Mouse (Mus musculus) kidney, embryonic 16.5 days (tissue): Measurements from ENCODE around the gene Ndufb6. TPM values are rescaled to one million over a fixed set of nuclear protein-coding genes. Genes with fewer than 3 reads are reported as not detected.

Experiments
- ATAC-seq: fragments of 200-750 bp; cut with Nextera tagmentation; 2 replicates; pipeline ENCODE4 v1.8.0; 2017; ENCODE audit warnings: moderate TSS enrichment; ENCODE audit not compliant: low FRiP score, low TSS enrichment
- H3K27ac ChIP-seq: fragments of 300-500 bp; sonication (generic); 2 replicates; pipeline ENCODE4 v1.5.1; 2014; ENCODE audit warnings: low read length
- H3K27me3 ChIP-seq: fragments of 300-500 bp; sonication (generic); 2 replicates; pipeline ENCODE4 v1.6.1; 2014; ENCODE audit warnings: low read length, control low read depth, mixed read lengths; ENCODE audit not compliant: insufficient read depth
- H3K36me3 ChIP-seq: fragments of 300-500 bp; sonication (generic); 2 replicates; pipeline ENCODE4 v1.6.1; 2014; ENCODE audit warnings: low read length, control low read depth, mixed read lengths; ENCODE audit not compliant: insufficient read depth
- H3K4me1 ChIP-seq: fragments of 300-500 bp; sonication (generic); 2 replicates; pipeline ENCODE4 v1.6.1; 2014; ENCODE audit warnings: low read length, control low read depth, mixed read lengths; ENCODE audit not compliant: insufficient read depth
- H3K4me2 ChIP-seq: fragments of 300-500 bp; sonication (generic); replicated peaks from 2 replicates; pipeline ENCODE4 v1.6.1; 2014; ENCODE audit warnings: low read depth, low read length
- H3K4me3 ChIP-seq: fragments of 300-500 bp; sonication (generic); 2 replicates; pipeline ENCODE4 v1.5.1; 2014; ENCODE audit warnings: mild to moderate bottlenecking, low read length
- H3K9ac ChIP-seq: fragments of 300-500 bp; sonication (generic); replicated peaks from 2 replicates; pipeline ENCODE4 v1.6.1; 2014; ENCODE audit warnings: low read length
- H3K9me3 ChIP-seq: fragments of 300-500 bp; sonication (generic); 2 replicates; pipeline ENCODE4 v1.6.1; 2016; ENCODE audit warnings: low read length, control low read depth
- WGBS: fragments of 180-500 bp; shearing (Covaris S2); extraction: QIAGEN DNeasy Blood & Tissue Kit; methylation state at CpG from one replicate; pipeline ENCODE4 v1.1.7; 2014; 5-methylcytosine and 5-hydroxymethylcytosine counted together
- polyA plus RNA-seq: library from polyadenylated mRNA; unstranded; fragments of >200 nt; fragmentation: Nextera tagmentation; extraction: Ambion mirVana; gene quantifications from 2 replicates; pipeline ENCODE4 v1.2.1, GENCODE M21; 2015

The Ndufb6 gene
- polyA plus RNA-seq = 353 and 371 TPM in 2 replicates

- Histone ChIP-seq H3K4me1 (peaks cover 12% of the 10 kb centered on the region), H3K27me3 (no peaks in the 10 kb centered on the region), H3K4me2 (peak within 1 kb of the TSS; percentile 86), H3K36me3 (peaks cover 10% of the 10 kb centered on the region; the same call in 1 of the 2 replicates), H3K4me3 (peak within 1 kb of the TSS; percentile 83), H3K9me3 (no peaks in the 10 kb centered on the region), H3K27ac (peak within 1 kb of the TSS; percentile 88), H3K9ac (peak within 1 kb of the TSS; percentile 86)
- under 1% methylated on average over 36 of the region's 36 CpGs for WGBS
- peak; percentile 98 for ATAC-seq
Observed at GRCm38 (mm10) chr4:40279276-40279900, at the start of gene Ndufb6. Gene Ndufb6, minus strand, starts transcription at chr4:40279421.

- no peak overlapping the region for H3K27ac ChIP-seq
- H3K4me3 ChIP-seq = no peak overlapping the region
- ATAC-seq = no peak
- no peaks in the 10 kb centered on the region for H3K4me1 ChIP-seq
- H3K4me2 ChIP-seq = no peak overlapping the region
- no peaks in the 10 kb centered on the region for H3K36me3 ChIP-seq
- 78% methylated on average over 3 of the region's 3 CpGs for WGBS
- no peaks in the 10 kb centered on the region for H3K9me3 ChIP-seq
- H3K9ac ChIP-seq = no peak overlapping the region
- H3K27me3 ChIP-seq = no peaks in the 10 kb centered on the region
Observed at GRCm38 (mm10) chr4:40327161-40327560, 47.9 kb upstream of the Ndufb6 start.

DNA sequence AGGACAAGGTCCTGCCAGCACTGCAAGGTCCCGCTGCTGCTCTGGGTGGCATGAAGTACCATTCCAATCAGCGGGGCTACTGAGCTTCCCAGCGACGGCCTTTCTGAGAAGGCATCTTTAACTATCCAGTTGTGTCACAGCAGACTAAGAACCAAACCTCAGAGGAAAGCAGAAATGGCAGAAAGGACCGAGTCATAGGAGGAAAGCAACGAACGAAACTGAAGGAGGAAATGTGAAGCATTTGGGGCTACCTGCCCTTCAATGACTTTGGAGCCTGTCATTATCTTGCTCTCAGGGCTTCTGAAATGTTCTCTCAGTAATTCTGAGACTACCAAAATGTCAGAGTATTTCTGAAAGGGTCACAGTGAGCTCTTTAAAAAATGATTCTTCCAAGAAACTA, 45.4 kb upstream of the Ndufb6 start:
- H3K4me2 ChIP-seq = no peak overlapping the region
- H3K9ac ChIP-seq = no peak overlapping the region
- no peaks in the 10 kb centered on the region for H3K36me3 ChIP-seq
- no peaks in the 10 kb centered on the region for H3K4me1 ChIP-seq
- H3K27ac ChIP-seq = no peak overlapping the region
- WGBS = 88% methylated on average over 7 of the region's 7 CpGs
- ATAC-seq = no peak
- no peaks in the 10 kb centered on the region for H3K9me3 ChIP-seq
- H3K27me3 ChIP-seq = no peaks in the 10 kb centered on the region
- no peak overlapping the region for H3K4me3 ChIP-seq

- H3K27ac ChIP-seq = no peak overlapping the region
- 84% methylated on average over 3 of the region's 3 CpGs for WGBS
- H3K4me1 ChIP-seq = no peaks in the 10 kb centered on the region
- no peaks in the 10 kb centered on the region for H3K36me3 ChIP-seq
- H3K4me2 ChIP-seq = no peak overlapping the region
- no peak overlapping the region for H3K9ac ChIP-seq
- no peak for ATAC-seq
- no peaks in the 10 kb centered on the region for H3K9me3 ChIP-seq
- no peaks in the 10 kb centered on the region for H3K27me3 ChIP-seq
- no peak overlapping the region for H3K4me3 ChIP-seq
Observed at GRCm38 (mm10) chr4:40317404-40317803, 38.2 kb upstream of the Ndufb6 start.

GRCm38 (mm10) chr4:40313026-40313425, 33.8 kb upstream of the Ndufb6 start:
- H3K4me3 ChIP-seq = no peak overlapping the region
- no peak overlapping the region for H3K4me2 ChIP-seq
- no peak overlapping the region for H3K9ac ChIP-seq
- 81% methylated on average over 6 of the region's 6 CpGs for WGBS
- H3K27ac ChIP-seq = no peak overlapping the region
- ATAC-seq = no peak
- no peaks in the 10 kb centered on the region for H3K27me3 ChIP-seq
- H3K4me1 ChIP-seq = no peaks in the 10 kb centered on the region
- no peaks in the 10 kb centered on the region for H3K36me3 ChIP-seq
- no peaks in the 10 kb centered on the region for H3K9me3 ChIP-seq

DNA sequence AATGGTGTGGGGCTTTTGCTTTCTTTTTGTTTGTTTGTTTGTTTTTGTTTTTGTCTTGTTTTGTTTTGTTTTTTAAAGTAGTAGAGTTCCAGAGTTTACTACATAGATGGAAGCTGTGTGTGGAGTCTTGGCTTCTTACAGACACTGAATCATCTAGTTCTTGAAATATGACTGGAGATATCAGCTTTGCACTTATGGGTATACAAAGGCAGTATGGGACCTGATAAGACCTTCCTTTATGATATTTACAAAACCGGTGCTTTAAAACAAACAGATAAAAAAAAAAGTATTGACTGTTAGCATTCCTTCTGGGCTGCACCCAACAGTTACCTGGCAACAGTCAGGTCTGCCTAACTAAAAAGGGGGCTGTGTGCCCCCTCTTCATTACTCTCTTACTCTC, 33.0 kb upstream of the Ndufb6 start:
- WGBS = 88% methylated on average over 1 of the region's 1 CpGs

GRCm38 (mm10) chr4:40310796-40311383, 31.7 kb upstream of the Ndufb6 start:
- H3K36me3 ChIP-seq = no peaks in the 10 kb centered on the region
- H3K4me3 ChIP-seq = no peak overlapping the region
- WGBS = 79% methylated on average over 11 of the region's 11 CpGs
- no peaks in the 10 kb centered on the region for H3K9me3 ChIP-seq
- no peak overlapping the region for H3K27ac ChIP-seq
- no peak for ATAC-seq
- no peak overlapping the region for H3K9ac ChIP-seq
- H3K27me3 ChIP-seq = no peaks in the 10 kb centered on the region
- H3K4me1 ChIP-seq = no peaks in the 10 kb centered on the region
- no peak overlapping the region for H3K4me2 ChIP-seq

More for the DNA sequence above, 33.0 kb upstream of the Ndufb6 start:
- H3K4me2 ChIP-seq = no peak overlapping the region
- H3K9ac ChIP-seq = no peak overlapping the region
- no peaks in the 10 kb centered on the region for H3K4me1 ChIP-seq
- ATAC-seq = no peak
- H3K9me3 ChIP-seq = no peaks in the 10 kb centered on the region
- no peaks in the 10 kb centered on the region for H3K36me3 ChIP-seq
- H3K27me3 ChIP-seq = no peaks in the 10 kb centered on the region
- H3K4me3 ChIP-seq = no peak overlapping the region
- no peak overlapping the region for H3K27ac ChIP-seq

DNA sequence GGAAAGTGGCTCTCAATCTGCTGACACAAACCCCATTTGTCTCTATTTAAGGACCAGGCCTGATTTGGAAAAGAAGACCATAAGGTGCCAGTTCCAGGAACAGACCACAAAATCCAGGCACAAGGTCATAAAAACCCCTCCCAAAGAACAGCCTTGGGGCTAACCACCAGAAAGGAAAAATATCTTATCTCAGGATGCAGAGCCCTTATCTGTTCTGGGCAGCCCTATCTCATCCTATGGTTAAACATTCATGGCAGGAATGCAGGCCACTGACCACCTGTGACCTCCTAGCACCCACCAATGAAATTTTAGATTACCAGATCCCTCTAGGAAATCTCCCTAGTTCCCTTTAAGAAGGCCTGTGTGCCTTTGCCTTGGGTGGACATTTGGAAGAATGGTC, 30.5 kb upstream of the Ndufb6 start:
- no peaks in the 10 kb centered on the region for H3K36me3 ChIP-seq
- H3K9me3 ChIP-seq = no peaks in the 10 kb centered on the region
- no peak overlapping the region for H3K4me3 ChIP-seq
- no peak overlapping the region for H3K4me2 ChIP-seq
- no peaks in the 10 kb centered on the region for H3K27me3 ChIP-seq
- ATAC-seq = no peak
- no peak overlapping the region for H3K27ac ChIP-seq
- no peak overlapping the region for H3K9ac ChIP-seq
- H3K4me1 ChIP-seq = no peaks in the 10 kb centered on the region

- Histone ChIP-seq H3K4me3 (no peak overlapping the region), H3K4me2 (no peak overlapping the region), H3K9ac (no peak overlapping the region), H3K4me1 (no peaks in the 10 kb centered on the region), H3K27ac (no peak overlapping the region), H3K9me3 (no peaks in the 10 kb centered on the region), H3K36me3 (no peaks in the 10 kb centered on the region), H3K27me3 (no peaks in the 10 kb centered on the region; the same call in 1 of the 2 replicates)
- no peak for ATAC-seq
- WGBS = 69% methylated on average over 10 of the region's 10 CpGs
Observed at GRCm38 (mm10) chr4:40302445-40303125, 23.4 kb upstream of the Ndufb6 start.
